Mouse (Mus musculus) thymus, adult 18-20 months (tissue): ENCODE data around the gene Igsf8.

ENCODE experiments used
- DNase-seq, 2 experiments: peaks; one replicate each; pipeline ENCODE4 v3.0.0; 2022; ENCODE audit warnings: mixed read lengths in 2 of 2

Gene Igsf8

GRCm38 (mm10) chr1:172352001-172352400 lies 90.6 kb downstream of the Igsf8 start:
- no peak for DNase-seq

- DNase-seq = no peak
Observed at GRCm38 (mm10) chr1:172352453-172352852, 91.0 kb downstream of the Igsf8 start.

GRCm38 (mm10) chr1:172355336-172355735 lies 93.9 kb downstream of the Igsf8 start:
- no peak for DNase-seq

GRCm38 (mm10) chr1:172357550-172357949 lies 96.1 kb downstream of the Igsf8 start:
- DNase-seq = no peak

GRCm38 (mm10) chr1:172358341-172358740 lies 96.9 kb downstream of the Igsf8 start:
- DNase-seq = no peak

GRCm38 (mm10) chr1:172364684-172365083 lies 103.2 kb downstream of the Igsf8 start:
- no peak for DNase-seq

- DNase-seq = peak; percentile 60 to 63
Observed at GRCm38 (mm10) chr1:172368768-172369418, 107.5 kb downstream of the Igsf8 start.
